Mouse (Mus musculus) ES-E14 (cell line): Measurements from ENCODE around the gene Unc5c.

Source experiments
- MAFK ChIP-seq: IDR thresholded peaks from 2 replicates; pipeline ENCODE4 v1.6.1; 2014; ENCODE audit warnings: mild to moderate bottlenecking, low read depth, low read length, inconsistent platforms; ENCODE audit not compliant: insufficient read depth
- ZC3H11A ChIP-seq: IDR thresholded peaks from 2 replicates; pipeline ENCODE4 v1.6.1; 2012; ENCODE audit warnings: low read depth, mild to moderate bottlenecking, inconsistent platforms, low read length, borderline replicate concordance

DNA sequence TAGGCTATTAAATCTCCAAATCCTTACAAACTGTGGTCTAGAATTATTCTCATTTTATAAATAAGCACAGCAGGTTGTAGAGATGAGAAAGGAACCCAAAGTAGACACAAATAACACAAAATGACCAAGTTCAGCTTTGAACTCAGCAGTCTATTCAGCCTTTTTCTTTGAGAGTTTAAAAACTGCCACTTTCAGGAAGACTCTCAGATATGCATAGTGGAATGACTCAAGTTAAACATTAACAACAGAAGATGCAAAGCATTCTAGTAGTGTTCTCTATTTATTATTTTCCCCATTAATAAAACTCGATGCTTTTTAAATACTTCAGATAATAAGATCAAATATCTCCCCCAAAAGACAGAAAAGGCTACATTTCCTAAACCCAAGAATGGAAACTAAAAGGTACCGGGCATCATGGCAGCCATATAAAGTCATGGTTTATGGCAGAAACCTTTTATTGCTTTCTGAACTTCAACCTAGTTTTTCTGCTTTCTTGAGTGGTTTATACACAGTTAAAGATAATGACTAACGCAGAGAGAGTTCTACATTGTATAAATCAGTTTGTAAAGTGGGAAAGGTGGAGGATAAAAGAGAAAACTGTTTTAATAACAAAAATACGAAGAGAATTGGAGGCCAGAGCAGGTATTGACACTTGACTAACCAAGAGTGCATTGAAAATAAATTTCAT, 283.8 kb downstream of the Unc5c start:
- no peak for TF ChIP-seq ZC3H11A
- TF ChIP-seq MAFK: no peak
